ENCODE assay signal across 10 mouse cellular contexts in genomic region chr2:28698566-28698965, GRCm38 (mm10). TPM values are rescaled to one million over a fixed set of nuclear protein-coding genes. Genes with fewer than 3 reads are reported as not detected.
DNase-seq lines count a peak whose midpoint lies in the region; ATAC-seq and TF ChIP-seq lines count a peak whose summit lies in the region.
"Had no signal": no experiment of that assay in that cellular context is flagged by ENCODE, and none has a peak within 500 bp of the region (broad histone marks: within the 10 kb centered on the region; RNA-seq: fewer than 3 reads in every experiment).

No protein-coding gene starts in this region.

- no peaks in the 10 kb centered on the region for H3K36me3 ChIP-seq in embryonic facial prominence, embryonic 13.5 days
- no peaks in the 10 kb centered on the region for H3K36me3 ChIP-seq in embryonic facial prominence, embryonic 10.5 days (replicated peaks)
- H3K36me3 ChIP-seq in macrophage (ENCODE audit: inconsistent target) = no peaks in the 10 kb centered on the region

- no peaks in the 10 kb centered on the region for H3K9me3 ChIP-seq in embryonic facial prominence, embryonic 13.5 days
- H3K9me3 ChIP-seq in embryonic facial prominence, embryonic 10.5 days = no peaks in the 10 kb centered on the region

- TF ChIP-seq POLR2A in lung, adult 2 months (IDR thresholded peaks at IDR 0.05; ENCODE audit: borderline replicate concordance, extremely low read depth, low read depth, low read length) = no peak

- no peak overlapping the region for H3K9ac ChIP-seq in embryonic facial prominence, embryonic 13.5 days

- H3K27ac ChIP-seq in embryonic facial prominence, embryonic 13.5 days = no peak overlapping the region
- no peak overlapping the region for H3K27ac ChIP-seq in embryonic facial prominence, embryonic 10.5 days (replicated peaks)
- peak overlapping the region; percentile 92 for H3K27ac ChIP-seq in macrophage
- H3K27ac ChIP-seq in left cerebral cortex, adult 2 months = no peak overlapping the region

- no peaks in the 10 kb centered on the region for H3K27me3 ChIP-seq in embryonic facial prominence, embryonic 13.5 days
- H3K27me3 ChIP-seq in embryonic facial prominence, embryonic 10.5 days (replicated peaks; ENCODE audit: low read depth, poor library complexity, severe bottlenecking) = no peaks in the 10 kb centered on the region

- H3K79me2 ChIP-seq in macrophage (ENCODE audit: inconsistent target) = no peaks in the 10 kb centered on the region

- ATAC-seq in embryonic facial prominence, embryonic 13.5 days (ENCODE audit: insufficient number of reproducible peaks, insufficient read depth, low FRiP score, low TSS enrichment, low read depth) = no peak

- H3K4me3 ChIP-seq in embryonic facial prominence, embryonic 13.5 days = no peak overlapping the region
- no peak overlapping the region for H3K4me3 ChIP-seq in embryonic facial prominence, embryonic 10.5 days
- no peak overlapping the region for H3K4me3 ChIP-seq in lung, adult 2 months (replicated peaks; ENCODE audit: extremely low read depth, low read depth, low read length)
- H3K4me3 ChIP-seq in macrophage (ENCODE audit: inconsistent target) = peak overlapping the region; percentile 55
- no peak overlapping the region for H3K4me3 ChIP-seq in left cerebral cortex, adult 2 months

- 60% methylated on average over 5 of the region's 5 CpGs for WGBS in embryonic facial prominence, embryonic 13.5 days
- WGBS in embryonic facial prominence, embryonic 10.5 days = 73% methylated on average over 5 of the region's 5 CpGs
- 69% methylated on average over 5 of the region's 5 CpGs for WGBS in lung, adult 2 months
- 11% methylated on average over 5 of the region's 5 CpGs for WGBS in macrophage (ENCODE audit: missing documents)

- H3K4me1 ChIP-seq in embryonic facial prominence, embryonic 13.5 days = peaks cover 8% of the 10 kb centered on the region
- H3K4me1 ChIP-seq in embryonic facial prominence, embryonic 10.5 days = peaks cover 33% of the 10 kb centered on the region
- H3K4me1 ChIP-seq in lung, adult 2 months (ENCODE audit: control insufficient read depth, insufficient read depth, low read length) = peaks cover 3% of the 10 kb centered on the region; the same call in 1 of the 2 replicates

- no peak for TF ChIP-seq CTCF in lung, adult 2 months (IDR thresholded peaks at IDR 0.05; ENCODE audit: insufficient read depth, low read length)
- TF ChIP-seq CTCF in left cerebral cortex, adult 2 months (IDR thresholded peaks at IDR 0.05) = no peak

- DNase-seq in embryonic facial prominence, embryonic 10.5 days (ENCODE audit: low spot score) = no peak
- peak; percentile 7 for DNase-seq in lung, adult 2 months
- DNase-seq in lung, postnatal 10 days = no peak
- DNase-seq in c-Kit-positive CD71-negative TER-119-negative erythroid progenitor cells, embryonic 14.5 days (ENCODE audit: low read depth) = peak; percentile 45
- no peak for DNase-seq in left cerebral cortex, adult 2 months (ENCODE audit: extremely low spot score in 1 of 2, low spot score in 2 of 2)
- DNase-seq in c-Kit-positive CD71-positive TER-119-positive erythroid progenitor cells, embryonic 14.5 days (ENCODE audit: low spot score) = no peak
- DNase-seq: lung, embryonic 14.5 days had no signal

- intact Hi-C loops in left cerebral cortex, adult 2 months (cut with DNase I) = no loop called here

- H3K4me2 ChIP-seq in embryonic facial prominence, embryonic 13.5 days = peak overlapping the region; percentile 91; the same call in 1 of the 2 replicates

RNA-seq across cellular contexts. Expression of gene Spaca9, which starts 1.0 kb away (rescaled TPM):
- 0.89 and 1.1 TPM in 2 replicates for polyA plus RNA-seq in embryonic facial prominence, embryonic 13.5 days (2015; fragmentation: Nextera tagmentation; extraction: Ambion mirVana)
- 2.6 and 3.2 TPM in 2 replicates for polyA plus RNA-seq in embryonic facial prominence, embryonic 10.5 days (2016; fragmentation: Nextera tagmentation; extraction: Ambion mirVana)
- 21.4 and 29.6 TPM in 2 replicates for polyA plus RNA-seq in lung, adult 2 months (2012; rRNA removed)
- 1 to 10 TPM in 13 of 26 experiments, under 1 TPM in 1, not detected in 12; 0.90 to 6.5 (median 4.1) TPM for total RNA-seq in macrophage (2018; cell fraction: chromatin; rRNA removed)
- total RNA-seq in macrophage (2018; cell fraction: cytosol; rRNA removed) = 10 to 100 TPM; 13.7 to 30.5 (median 21.4) TPM
- total RNA-seq in macrophage (2018; cell fraction: nucleus; rRNA removed) = 1 to 10 TPM in 25 of 26 experiments, not detected in 1; 1.1 to 9.9 (median 4.0) TPM
- polyA plus RNA-seq in macrophage (2018) = 11.7 to 25.3 TPM (median 13.8 TPM) in 3 replicates
- total RNA-seq in left cerebral cortex, adult 2 months (2021) = not detected
- total RNA-seq: heart, postnatal 36 days had no signal

RNA-seq across cellular contexts. Expression of gene Ak8, which starts 1.4 kb away (rescaled TPM):
- polyA plus RNA-seq in embryonic facial prominence, embryonic 13.5 days (2015; fragmentation: Nextera tagmentation; extraction: Ambion mirVana) = 0.77 and 0.90 TPM in 2 replicates
- 0.70 and 1.1 TPM in 2 replicates for polyA plus RNA-seq in embryonic facial prominence, embryonic 10.5 days (2016; fragmentation: Nextera tagmentation; extraction: Ambion mirVana)
- polyA plus RNA-seq in lung, adult 2 months (2012; rRNA removed) = 4.2 TPM in 2 replicates
- 10 to 100 TPM in 19 of 26 experiments, 1 to 10 TPM in 7; 1.3 to 48.3 (median 15.5) TPM for total RNA-seq in macrophage (2018; cell fraction: chromatin; rRNA removed)
- total RNA-seq in macrophage (2018; cell fraction: cytosol; rRNA removed) = 10 to 100 TPM in 20 of 26 experiments, 1 to 10 TPM in 6; 8.2 to 14.8 (median 11.6) TPM
- 10 to 100 TPM in 7 of 26 experiments, 1 to 10 TPM in 19; 1.3 to 15.8 (median 6.4) TPM for total RNA-seq in macrophage (2018; cell fraction: nucleus; rRNA removed)
- 5.3 to 14.5 TPM (median 9.7 TPM) in 3 replicates for polyA plus RNA-seq in macrophage (2018)
- total RNA-seq in left cerebral cortex, adult 2 months (2021) = 1 to 10 TPM; 1.1 to 1.7 TPM
- total RNA-seq: heart, postnatal 36 days had no signal

RNA-seq across cellular contexts. Expression of gene Tsc1, which starts 57.5 kb away (rescaled TPM):
- 23.7 and 23.9 TPM in 2 replicates for polyA plus RNA-seq in embryonic facial prominence, embryonic 13.5 days (2015; fragmentation: Nextera tagmentation; extraction: Ambion mirVana)
- 21.4 and 23.5 TPM in 2 replicates for polyA plus RNA-seq in embryonic facial prominence, embryonic 10.5 days (2016; fragmentation: Nextera tagmentation; extraction: Ambion mirVana)
- polyA plus RNA-seq in lung, adult 2 months (2012; rRNA removed) = 10.2 and 14.7 TPM in 2 replicates
- total RNA-seq in macrophage (2018; cell fraction: chromatin; rRNA removed) = 100 to 1,000 TPM in 14 of 26 experiments, 10 to 100 TPM in 12; 56.8 to 198 (median 102) TPM
- 10 to 100 TPM; 11.8 to 27.0 (median 17.1) TPM for total RNA-seq in macrophage (2018; cell fraction: cytosol; rRNA removed)
- total RNA-seq in macrophage (2018; cell fraction: nucleus; rRNA removed) = 100 to 1,000 TPM in 3 of 26 experiments, 10 to 100 TPM in 23; 27.5 to 126 (median 50.4) TPM
- 11.4 to 16.4 TPM (median 15.1 TPM) in 3 replicates for polyA plus RNA-seq in macrophage (2018)
- 10 to 100 TPM; 53.8 to 57.2 TPM for total RNA-seq in left cerebral cortex, adult 2 months (2021)

Comparison
In these comparisons a context has a peak if more than half of its experiments do, and no peak if none do; other contexts are left out.
1. DNase-seq: peak in lung, adult 2 months (single experiment) and c-Kit-positive CD71-negative TER-119-negative erythroid progenitor cells, embryonic 14.5 days (single experiment); none in embryonic facial prominence, embryonic 10.5 days (single experiment), lung, postnatal 10 days (single experiment), left cerebral cortex, adult 2 months (0 of 2) and c-Kit-positive CD71-positive TER-119-positive erythroid progenitor cells, embryonic 14.5 days (single experiment).